Mouse (Mus musculus) forebrain, embryonic 13.5 days (tissue): ENCODE measurements at regions not wholly inside any gene's neighbourhood (a gene's known extent, or its start where the extent isn't known, plus 50 kb on each side); places are given as distances from the start of the nearest gene placed in this dataset.
A peak's percentile ranks its signal among the peaks of the same experiment; 100 is the strongest.
"Not testable (repeated sequence)": the region's sequence is repeated elsewhere in the genome, so short reads cannot be mapped to it uniquely, and the experiment has no call there.

Experiments used
- ATAC-seq: fragments of 200-750 bp; cut with Nextera tagmentation; 2 replicates; pipeline ENCODE4 v1.8.0; 2017
- H3K27ac ChIP-seq: fragments of 300-500 bp; sonication (generic); 2 replicates; pipeline ENCODE4 v1.5.1; 2015; ENCODE audit warnings: inconsistent platforms, mild to moderate bottlenecking, moderate library complexity
- H3K27me3 ChIP-seq: fragments of 300-500 bp; sonication (generic); 2 replicates; pipeline ENCODE4 v1.6.1; 2015; ENCODE audit warnings: mild to moderate bottlenecking, inconsistent platforms
- H3K36me3 ChIP-seq: fragments of 300-500 bp; sonication (generic); 2 replicates; pipeline ENCODE4 v1.6.1; 2015; ENCODE audit warnings: mild to moderate bottlenecking, inconsistent platforms; ENCODE audit not compliant: poor library complexity, severe bottlenecking
- H3K4me1 ChIP-seq: fragments of 300-500 bp; sonication (generic); 2 replicates; pipeline ENCODE4 v1.6.1; 2015; ENCODE audit warnings: inconsistent platforms
- H3K4me2 ChIP-seq: fragments of 300-500 bp; sonication (generic); 2 replicates; pipeline ENCODE4 v1.6.1; 2015; ENCODE audit warnings: inconsistent platforms, mild to moderate bottlenecking, moderate library complexity
- H3K4me3 ChIP-seq: fragments of 300-500 bp; sonication (generic); 2 replicates; pipeline ENCODE4 v1.5.1; 2015; ENCODE audit warnings: mild to moderate bottlenecking, inconsistent platforms
- H3K9ac ChIP-seq: fragments of 300-500 bp; sonication (generic); 2 replicates; pipeline ENCODE4 v1.6.1; 2015; ENCODE audit warnings: mild to moderate bottlenecking, inconsistent platforms
- H3K9me3 ChIP-seq: fragments of 300-500 bp; sonication (generic); replicated peaks from 2 replicates; pipeline ENCODE4 v1.6.1; 2016; ENCODE audit warnings: inconsistent platforms
- WGBS: fragments of 180-500 bp; shearing (Covaris S2); methylation state at CpG from one replicate; pipeline ENCODE4 v1.1.7; 2015; 5-methylcytosine and 5-hydroxymethylcytosine counted together

GRCm38 (mm10) chr2:63580489-63581139 lies 396.5 kb upstream of the Kcnh7 start:
- Histone ChIP-seq H3K4me1 (peaks cover 5% of the 10 kb centered on the region), H3K4me2 (no peak overlapping the region), H3K36me3 (no peaks in the 10 kb centered on the region), H3K4me3 (no peak overlapping the region), H3K27me3 (no peaks in the 10 kb centered on the region), H3K9me3 (no peaks in the 10 kb centered on the region), H3K9ac (no peak overlapping the region), H3K27ac (no peak overlapping the region)
- 57% methylated on average over 4 of the region's 4 CpGs for WGBS
- peak; percentile 51; the same call in 1 of the 2 replicates for ATAC-seq

GRCm38 (mm10) chr2:63575172-63575571 lies 391.1 kb upstream of the Kcnh7 start:
- Histone ChIP-seq H3K9ac (no peak overlapping the region), H3K4me3 (no peak overlapping the region), H3K36me3 (no peaks in the 10 kb centered on the region), H3K4me1 (peaks cover 29% of the 10 kb centered on the region), H3K4me2 (no peak overlapping the region), H3K27me3 (no peaks in the 10 kb centered on the region), H3K9me3 (no peaks in the 10 kb centered on the region), H3K27ac (no peak overlapping the region)
- peak; percentile 36; the same call in 1 of the 2 replicates for ATAC-seq
- 9% methylated on average over 5 of the region's 5 CpGs for WGBS

- Histone ChIP-seq H3K36me3 (no peaks in the 10 kb centered on the region), H3K9me3 (no peaks in the 10 kb centered on the region), H3K27ac (no peak overlapping the region; the same call in 1 of the 2 replicates), H3K4me2 (no peak overlapping the region), H3K4me1 (peaks cover 29% of the 10 kb centered on the region), H3K27me3 (no peaks in the 10 kb centered on the region), H3K4me3 (no peak overlapping the region), H3K9ac (no peak overlapping the region)
- WGBS, result 1% methylated on average over 4 of the region's 4 CpGs
- ATAC-seq, result peak; percentile 93
Measured at GRCm38 (mm10) chr2:63574008-63574703, 390.1 kb upstream of the Kcnh7 start.

- 9% methylated on average over 9 of the region's 9 CpGs for WGBS
Measured at GRCm38 (mm10) chr2:63573015-63573807, 389.1 kb upstream of the Kcnh7 start.

GRCm38 (mm10) chr2:63556858-63557419 lies 372.9 kb upstream of the Kcnh7 start:
- Histone ChIP-seq H3K4me2 (no peak overlapping the region), H3K4me1 (no peaks in the 10 kb centered on the region), H3K27ac (no peak overlapping the region), H3K4me3 (no peak overlapping the region), H3K9ac (no peak overlapping the region), H3K9me3 (no peaks in the 10 kb centered on the region), H3K27me3 (no peaks in the 10 kb centered on the region), H3K36me3 (no peaks in the 10 kb centered on the region)
- ATAC-seq, result peak; percentile 70
- 27% methylated on average over 3 of the region's 3 CpGs for WGBS

More at GRCm38 (mm10) chr2:63573015-63573807, 389.1 kb upstream of the Kcnh7 start:
- no peaks in the 10 kb centered on the region for H3K36me3 ChIP-seq
- no peak overlapping the region for H3K4me2 ChIP-seq
- H3K9me3 ChIP-seq, result no peaks in the 10 kb centered on the region
- peak; percentile 39; the same call in 1 of the 2 replicates for ATAC-seq
- 0 out of 2 replicates have a peak overlapping the region, but pooled peaks have one; percentile 3 for H3K27ac ChIP-seq
- no peaks in the 10 kb centered on the region for H3K27me3 ChIP-seq
- H3K4me1 ChIP-seq, result peaks cover 29% of the 10 kb centered on the region
- H3K4me3 ChIP-seq, result no peak overlapping the region
- H3K9ac ChIP-seq, result no peak overlapping the region

DNA sequence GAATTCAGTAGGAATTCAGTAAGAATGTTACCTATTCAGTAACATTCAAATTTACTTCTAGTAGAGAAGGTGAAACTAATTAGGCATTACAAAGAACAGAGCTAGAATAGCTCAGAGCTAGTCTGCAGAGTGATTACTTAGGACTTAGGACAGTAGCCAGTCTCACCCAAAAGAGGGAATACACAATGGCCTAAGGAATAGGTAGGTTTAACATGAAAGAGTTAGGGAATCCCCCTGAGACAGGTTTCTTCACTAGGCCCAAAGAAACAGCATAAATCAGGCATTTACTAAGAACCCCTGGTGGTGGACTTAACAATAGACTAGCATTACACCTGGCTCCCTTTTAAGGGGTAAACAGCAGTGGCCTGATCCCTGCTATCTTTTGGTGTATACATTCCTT lies 357.7 kb upstream of the Kcnh7 start:
- not testable (repeated sequence) for H3K27ac ChIP-seq, H3K4me2 ChIP-seq, ATAC-seq, H3K27me3 ChIP-seq, H3K9me3 ChIP-seq, H3K4me3 ChIP-seq, H3K4me1 ChIP-seq, H3K36me3 ChIP-seq, H3K9ac ChIP-seq

GRCm38 (mm10) chr2:63518534-63518933 lies 334.4 kb upstream of the Kcnh7 start:
- no peak overlapping the region for H3K27ac ChIP-seq
- no peaks in the 10 kb centered on the region for H3K36me3 ChIP-seq
- H3K9ac ChIP-seq, result no peak overlapping the region
- no peaks in the 10 kb centered on the region for H3K4me1 ChIP-seq
- H3K27me3 ChIP-seq, result no peaks in the 10 kb centered on the region
- ATAC-seq, result no peak; the same call in 1 of the 2 replicates
- no peak overlapping the region for H3K4me3 ChIP-seq
- H3K4me2 ChIP-seq, result no peak overlapping the region
- no peaks in the 10 kb centered on the region for H3K9me3 ChIP-seq
- WGBS, result 78% methylated on average over 2 of the region's 2 CpGs

GRCm38 (mm10) chr2:63513554-63514226 lies 329.6 kb upstream of the Kcnh7 start:
- no peak overlapping the region for H3K4me3 ChIP-seq
- WGBS, result 57% methylated on average over 1 of the region's 1 CpGs
- H3K27me3 ChIP-seq, result no peaks in the 10 kb centered on the region
- H3K9me3 ChIP-seq, result no peaks in the 10 kb centered on the region
- H3K27ac ChIP-seq, result no peak overlapping the region
- H3K36me3 ChIP-seq, result no peaks in the 10 kb centered on the region
- H3K9ac ChIP-seq, result no peak overlapping the region
- H3K4me2 ChIP-seq, result no peak overlapping the region
- ATAC-seq, result 0 out of 2 replicates have a peak, but pooled peaks have one; percentile 43
- H3K4me1 ChIP-seq, result no peaks in the 10 kb centered on the region

DNA sequence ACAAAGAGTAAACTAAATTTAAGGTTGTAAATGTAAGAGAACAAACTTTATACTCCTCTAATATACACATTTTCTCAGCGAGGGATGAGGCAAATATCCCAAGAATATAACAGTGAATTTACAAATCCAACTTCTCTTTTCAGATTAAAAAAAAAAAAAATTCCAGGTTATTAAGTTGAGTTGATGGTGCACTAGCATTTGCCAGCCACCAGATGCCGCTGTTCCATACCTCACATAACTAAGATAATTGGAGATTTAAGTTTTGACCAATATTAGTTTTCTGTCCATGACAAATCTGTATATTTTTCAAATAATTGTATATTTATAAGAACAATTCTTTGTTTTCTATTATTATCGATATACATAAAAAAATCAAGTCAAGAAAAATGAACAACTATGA lies 319.9 kb upstream of the Kcnh7 start:
- H3K27me3 ChIP-seq, result no peaks in the 10 kb centered on the region
- ATAC-seq, result no peak
- no peaks in the 10 kb centered on the region for H3K4me1 ChIP-seq
- H3K36me3 ChIP-seq, result no peaks in the 10 kb centered on the region
- no peak overlapping the region for H3K4me3 ChIP-seq
- no peak overlapping the region for H3K4me2 ChIP-seq
- no peak overlapping the region for H3K27ac ChIP-seq
- 10% methylated on average over 3 of the region's 3 CpGs for WGBS
- H3K9me3 ChIP-seq, result no peaks in the 10 kb centered on the region
- H3K9ac ChIP-seq, result no peak overlapping the region

DNA sequence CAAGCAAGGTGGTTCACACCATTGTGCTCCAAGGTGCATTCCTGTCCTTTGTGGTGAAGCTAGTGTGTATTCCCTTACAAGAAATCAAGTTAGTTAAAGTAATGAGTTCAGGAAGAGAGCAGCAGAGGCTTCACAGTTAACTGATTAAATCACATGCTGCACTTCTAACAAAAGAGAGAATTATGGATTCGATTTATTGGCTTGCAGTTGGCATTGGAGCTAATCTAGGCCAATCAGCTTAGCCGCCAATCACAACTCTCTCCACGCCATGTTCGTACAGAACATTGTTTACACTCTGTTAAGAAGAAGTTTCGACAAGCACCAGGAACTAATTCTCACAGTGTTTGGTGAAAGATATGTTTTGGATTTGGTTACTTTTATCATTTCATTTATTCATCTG lies 292.3 kb upstream of the Kcnh7 start:
- no peak for ATAC-seq
- whole genome bisulfite sequencing, result 63% methylated on average over 5 of the region's 5 CpGs
- H3K27me3 ChIP-seq, result no peaks in the 10 kb centered on the region

DNA sequence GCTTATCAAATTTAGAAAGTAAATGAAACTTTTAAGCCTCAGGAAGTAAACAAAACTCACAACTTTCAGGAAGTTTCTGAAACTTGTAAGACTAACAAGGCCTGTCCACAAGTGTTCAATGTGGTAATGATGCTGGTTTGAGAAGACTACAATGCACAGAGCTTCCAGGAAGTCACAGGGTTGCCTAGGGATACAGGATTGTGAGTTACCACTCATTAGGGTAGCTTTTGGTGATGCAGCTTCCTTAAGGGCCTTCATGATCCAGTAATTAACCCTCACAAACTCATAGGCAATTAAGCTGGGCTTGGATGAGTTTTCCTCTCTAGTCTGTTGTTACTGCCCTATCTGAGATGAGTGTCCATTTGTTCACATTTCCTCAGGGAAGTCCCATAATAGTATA lies 291.2 kb upstream of the Kcnh7 start:
- Histone ChIP-seq H3K9ac (no peak overlapping the region), H3K27me3 (no peaks in the 10 kb centered on the region), H3K4me1 (no peaks in the 10 kb centered on the region)

More for the DNA sequence above, 292.3 kb upstream of the Kcnh7 start:
- Histone ChIP-seq H3K4me1 (no peaks in the 10 kb centered on the region), H3K4me2 (no peak overlapping the region), H3K4me3 (no peak overlapping the region), H3K9me3 (no peaks in the 10 kb centered on the region), H3K27ac (no peak overlapping the region), H3K36me3 (no peaks in the 10 kb centered on the region), H3K9ac (no peak overlapping the region)

More for the DNA sequence above, 291.2 kb upstream of the Kcnh7 start:
- H3K36me3 ChIP-seq, result no peaks in the 10 kb centered on the region
- no peak overlapping the region for H3K27ac ChIP-seq
- H3K4me3 ChIP-seq, result no peak overlapping the region
- H3K4me2 ChIP-seq, result no peak overlapping the region
- ATAC-seq, result no peak
- H3K9me3 ChIP-seq, result no peaks in the 10 kb centered on the region
